Mouse (Mus musculus) brain, adult 2 months (tissue): ENCODE data around the gene Srek1ip1.
A peak's percentile ranks its signal among the peaks of the same experiment; 100 is the strongest.

Experiments used
- DNase-seq: peaks from one replicate; pipeline ENCODE4 v3.0.0; 2011; ENCODE audit warnings: low read depth, low spot score

The Srek1ip1 gene

DNA sequence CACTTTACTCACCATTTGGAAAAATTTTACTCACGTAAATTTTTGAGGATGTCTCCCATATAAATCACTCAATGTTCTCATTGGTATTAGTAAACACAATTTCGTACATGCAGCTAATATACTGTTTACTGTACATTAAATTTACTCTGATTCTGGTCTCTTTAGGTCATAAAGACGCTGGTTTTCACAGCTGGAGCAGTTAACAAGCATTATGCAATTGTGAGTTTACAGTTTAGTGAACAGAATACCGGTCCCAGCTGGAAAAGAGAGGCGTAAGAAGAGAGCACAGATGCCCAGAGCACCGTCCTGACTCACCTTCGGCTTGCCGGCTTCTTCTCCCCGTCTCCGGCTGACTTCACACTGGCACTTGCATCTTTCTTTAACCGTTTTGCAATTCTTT lies at the start of gene Srek1ip1:
TSS of gene Srek1ip1 (plus strand) at position 301 of the 400 bp plus-strand sequence.
- DNase-seq: no peak

DNA sequence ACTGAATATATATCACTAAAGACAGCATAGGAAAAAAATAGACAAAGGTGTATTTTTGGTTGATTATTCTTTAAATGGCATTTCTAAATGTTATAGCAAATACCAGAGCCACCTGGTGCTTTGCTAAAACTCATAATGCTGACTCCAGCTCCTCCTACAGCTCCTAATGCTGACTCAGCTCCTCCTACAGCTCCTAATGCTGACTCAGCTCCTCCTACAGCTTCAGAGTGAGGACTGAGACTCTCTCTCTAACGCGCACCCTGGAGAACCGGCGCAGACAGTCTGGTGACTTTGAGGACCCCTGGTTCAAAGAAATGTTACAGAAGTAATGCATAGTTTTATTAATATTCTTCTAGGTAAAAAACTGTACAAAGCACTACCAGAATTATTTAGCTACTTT lies 49.4 kb upstream of the Srek1ip1 start:
- DNase-seq: peak; percentile 72

DNA sequence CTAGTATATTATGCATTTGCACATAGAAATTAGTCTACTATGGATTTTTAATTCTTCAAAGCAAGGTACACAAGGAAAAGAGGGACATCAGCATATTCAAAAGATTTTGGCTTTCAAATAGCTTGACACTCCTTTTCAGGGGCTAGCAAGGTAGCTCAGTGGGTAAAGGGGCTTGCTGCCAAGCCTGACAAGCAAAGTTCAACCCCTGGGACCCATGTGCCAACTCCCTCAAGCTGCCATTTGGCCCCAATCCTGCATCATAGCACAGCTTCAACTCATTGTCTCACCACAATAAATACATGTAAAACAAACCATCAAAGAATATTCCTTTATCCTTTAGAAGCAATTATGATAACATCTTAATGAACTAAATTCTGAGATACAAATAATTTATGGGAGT lies 45.3 kb upstream of the Srek1ip1 start:
- peak; percentile 58 for DNase-seq

DNA sequence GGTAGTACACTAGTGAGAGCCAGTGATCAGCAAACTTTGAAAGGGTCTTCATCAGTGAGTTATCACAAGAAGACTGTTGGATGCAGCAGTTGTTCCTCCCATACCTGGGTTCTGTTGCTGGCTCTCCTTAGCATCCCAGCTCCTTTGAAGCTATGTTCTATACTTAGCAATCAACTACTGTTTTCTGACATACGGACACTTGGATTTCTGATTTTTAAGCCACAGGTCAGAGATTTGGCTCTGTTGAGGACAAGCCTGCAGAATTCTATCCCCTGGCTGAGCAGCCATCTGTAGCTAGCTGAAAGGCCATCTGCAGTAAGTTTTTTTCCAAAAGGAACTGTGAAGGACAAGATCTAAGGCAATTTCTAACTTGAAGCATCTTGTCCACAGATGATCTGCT lies 32.9 kb upstream of the Srek1ip1 start:
- peak; percentile 96 for DNase-seq

DNA sequence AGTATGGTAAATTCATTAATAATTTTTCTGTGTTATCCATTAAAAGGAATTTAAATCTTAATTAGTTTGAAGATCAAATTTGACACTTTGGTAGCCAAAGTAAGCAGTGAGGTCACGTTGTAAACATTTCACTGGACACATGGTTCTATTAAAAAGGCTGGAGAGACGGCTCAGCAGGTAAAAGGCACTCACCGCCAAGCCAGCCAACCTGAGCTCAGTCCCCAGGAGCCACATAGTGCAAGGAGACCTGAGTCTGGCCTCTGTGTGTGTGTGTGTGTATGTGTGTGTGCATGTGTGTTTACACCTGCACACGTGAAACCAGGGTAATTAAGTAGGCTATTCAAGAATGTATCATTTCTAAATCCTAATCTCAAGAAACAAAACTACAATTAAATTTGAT lies 29.9 kb upstream of the Srek1ip1 start:
- DNase-seq: peak; percentile 51

DNA sequence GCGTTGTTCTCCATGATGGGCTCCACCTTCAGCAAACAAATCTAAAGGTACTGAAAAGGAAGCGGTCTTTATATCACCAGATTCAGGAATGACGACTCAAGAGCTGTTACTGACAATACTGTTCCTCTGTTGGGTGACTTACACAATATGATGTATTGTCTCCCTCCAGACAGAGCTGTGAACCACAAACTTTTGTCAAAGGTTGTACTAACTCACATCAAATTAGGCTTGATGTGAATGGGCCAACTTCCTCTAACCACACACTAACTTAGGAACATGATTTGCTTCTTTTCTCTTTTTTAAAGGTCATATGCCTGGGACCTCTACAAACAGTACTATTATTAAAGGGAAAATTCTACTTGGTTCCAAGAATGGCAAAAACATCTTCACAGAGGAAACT lies 29.1 kb upstream of the Srek1ip1 start:
- DNase-seq: no peak

DNA sequence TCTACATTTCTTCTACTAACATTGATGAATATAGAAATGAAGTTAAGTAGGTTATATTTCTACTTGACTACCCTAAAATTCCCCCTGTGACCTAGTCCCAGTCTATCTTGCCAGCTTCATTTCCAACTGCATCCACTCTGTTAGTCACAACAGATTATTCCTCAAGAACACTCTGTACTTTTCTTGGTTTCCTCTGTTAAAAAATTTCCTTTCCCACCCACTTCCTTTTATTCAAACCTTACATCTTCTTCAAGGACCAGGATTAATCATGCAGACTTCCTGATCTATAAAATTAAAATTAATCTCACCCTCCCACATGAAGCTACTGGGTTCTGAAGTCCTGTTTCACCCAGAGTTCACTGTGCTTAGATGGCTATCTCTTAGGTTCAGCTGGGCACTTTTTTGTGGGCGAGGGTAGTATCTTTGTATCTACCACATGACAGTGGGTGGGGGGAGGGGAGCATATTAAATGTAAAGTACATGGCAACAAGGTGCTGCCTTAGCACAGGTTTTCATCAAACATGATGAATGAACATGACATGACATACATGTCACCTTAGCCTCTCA lies 13.1 kb upstream of the Srek1ip1 start:
- no peak for DNase-seq

DNA sequence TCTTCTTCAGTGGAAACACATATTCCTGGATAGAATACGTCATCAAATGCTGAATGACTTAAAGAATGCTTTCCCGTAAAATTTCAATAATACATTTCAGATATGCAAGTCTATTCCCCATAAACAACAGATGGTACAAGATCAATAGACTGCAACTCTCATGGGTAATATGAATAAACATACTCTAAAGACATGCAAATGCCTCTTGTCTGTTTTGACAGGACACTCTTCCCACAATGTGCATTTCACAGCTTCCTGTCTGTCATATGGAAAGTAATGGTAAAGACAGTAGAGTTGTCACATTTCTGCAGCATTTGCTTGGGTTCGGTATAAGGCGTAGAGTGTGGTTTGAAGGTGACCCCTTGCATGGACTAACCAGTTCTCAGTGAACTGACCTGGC lies 5.0 kb upstream of the Srek1ip1 start:
- DNase-seq: no peak

DNA sequence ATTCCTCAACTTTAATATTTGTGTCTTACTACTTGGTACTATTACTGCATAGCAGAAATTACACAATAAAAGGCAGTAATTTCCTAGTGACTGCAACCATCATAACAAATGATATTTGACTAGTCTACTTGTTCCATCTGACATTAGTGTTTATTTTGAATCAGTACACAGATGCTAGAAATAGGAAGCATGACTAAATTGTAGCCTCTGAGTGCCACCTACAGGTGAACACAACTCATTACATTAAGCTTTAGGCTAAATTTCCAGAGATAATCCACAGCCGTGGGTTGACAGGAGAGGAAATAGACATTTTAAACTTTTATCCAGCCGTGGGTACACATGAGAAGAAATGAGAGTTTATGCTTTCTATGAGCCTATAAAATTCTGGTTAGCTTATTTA lies 2.6 kb upstream of the Srek1ip1 start:
- peak; percentile 74 for DNase-seq

DNA sequence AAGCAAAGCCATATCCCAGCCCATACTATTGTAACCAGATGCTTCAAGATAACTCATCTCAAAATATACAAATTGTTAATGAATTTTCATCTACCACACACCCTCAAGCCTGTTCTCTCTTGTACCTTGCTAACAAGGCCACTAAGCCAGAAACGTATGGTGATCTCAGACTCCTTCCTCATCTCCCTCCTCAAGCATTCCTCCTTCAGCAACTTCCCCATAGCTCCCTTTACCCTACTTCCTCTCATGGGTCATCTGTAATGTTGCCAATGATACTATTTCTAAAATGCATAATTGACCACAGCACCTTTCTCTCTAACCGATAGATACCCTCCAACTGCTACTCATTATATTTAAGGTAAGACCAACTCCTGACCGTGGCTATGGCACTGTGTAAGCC lies 2.1 kb downstream of the Srek1ip1 start:
- DNase-seq: no peak

DNA sequence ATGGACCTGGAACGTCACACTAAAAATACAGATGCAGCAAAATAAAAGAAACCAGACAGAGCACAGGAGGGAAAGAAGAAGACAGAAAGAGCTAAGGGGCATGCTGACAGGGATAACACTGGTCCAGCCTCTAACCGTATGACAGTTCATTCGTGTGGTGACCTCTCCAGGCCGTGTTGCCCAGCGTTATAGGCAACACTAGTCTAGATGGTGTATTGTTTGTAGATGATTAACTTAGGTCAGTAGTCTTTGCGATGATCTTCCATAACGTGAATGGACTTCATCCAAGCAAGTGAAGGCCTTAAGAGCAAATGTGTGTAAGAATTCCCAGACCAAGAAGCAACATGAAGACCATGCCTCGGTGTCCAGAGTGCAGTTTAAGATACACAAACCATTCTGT lies 6.8 kb downstream of the Srek1ip1 start:
- no peak for DNase-seq

DNA sequence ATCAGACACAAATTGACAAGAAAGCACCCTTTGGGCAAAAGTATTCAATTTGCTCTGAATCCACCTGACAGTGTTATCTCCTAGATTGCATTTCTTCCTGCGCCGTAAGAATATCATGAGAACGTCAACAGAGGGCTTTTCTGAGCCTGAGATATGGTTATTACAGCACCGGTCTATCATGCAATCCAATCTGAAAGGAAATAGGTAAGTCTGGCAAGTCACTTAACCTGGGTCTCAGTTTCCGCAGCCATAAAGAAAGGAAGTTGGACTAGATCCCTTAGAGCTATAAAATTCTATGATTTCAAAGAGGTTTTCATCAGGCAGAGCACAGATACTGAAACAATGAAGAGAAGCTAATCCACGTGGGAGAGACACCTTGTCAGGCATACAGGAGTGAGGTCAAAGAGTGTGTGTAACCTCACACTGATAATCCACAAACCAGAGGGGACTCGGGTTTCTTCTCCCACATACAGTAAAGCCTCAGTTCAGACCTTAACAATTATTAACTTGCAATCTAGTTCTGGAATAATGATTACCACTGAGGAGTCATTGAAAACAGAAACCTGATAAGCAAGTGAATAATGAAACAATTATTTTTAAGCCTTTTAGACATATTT lies 7.4 kb downstream of the Srek1ip1 start:
- no peak for DNase-seq

DNA sequence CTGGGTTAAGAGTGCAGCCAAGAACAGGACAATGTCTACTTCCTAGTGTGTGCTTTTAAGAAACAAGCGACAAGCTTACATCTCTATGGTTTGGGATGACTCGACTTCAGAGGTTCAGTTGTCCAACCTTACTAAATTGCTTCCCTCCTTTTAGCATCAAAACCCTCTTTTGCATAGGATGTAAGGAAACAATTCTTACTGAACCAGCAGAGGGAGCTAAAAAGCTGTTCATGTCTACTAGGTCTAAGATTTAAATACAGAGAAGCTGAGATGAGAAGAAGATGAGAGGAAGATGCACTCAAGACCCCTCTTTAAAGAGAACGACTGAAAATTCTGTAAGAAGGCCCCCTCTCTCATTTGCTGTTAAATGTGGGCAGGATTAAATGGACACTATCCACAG lies 13.4 kb downstream of the Srek1ip1 start:
- DNase-seq: peak; percentile 79

DNA sequence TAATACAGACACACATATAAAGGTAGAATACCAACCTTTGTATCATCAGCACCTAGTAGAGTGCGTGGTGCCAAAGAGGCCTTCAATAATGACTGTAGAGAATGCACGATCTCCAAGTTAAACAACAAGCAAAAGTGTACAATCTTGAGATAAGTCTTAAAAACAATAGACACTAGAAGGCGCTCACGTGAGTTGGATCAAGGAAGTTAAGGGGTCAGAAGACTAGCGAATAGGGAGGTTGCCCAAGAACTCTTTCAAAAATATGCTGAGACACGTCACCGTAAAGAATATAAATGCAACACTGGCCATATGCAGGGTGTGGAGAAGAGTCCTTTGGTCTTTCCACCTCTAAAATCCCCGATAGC lies 24.0 kb downstream of the Srek1ip1 start:
- DNase-seq: peak; percentile 37

DNA sequence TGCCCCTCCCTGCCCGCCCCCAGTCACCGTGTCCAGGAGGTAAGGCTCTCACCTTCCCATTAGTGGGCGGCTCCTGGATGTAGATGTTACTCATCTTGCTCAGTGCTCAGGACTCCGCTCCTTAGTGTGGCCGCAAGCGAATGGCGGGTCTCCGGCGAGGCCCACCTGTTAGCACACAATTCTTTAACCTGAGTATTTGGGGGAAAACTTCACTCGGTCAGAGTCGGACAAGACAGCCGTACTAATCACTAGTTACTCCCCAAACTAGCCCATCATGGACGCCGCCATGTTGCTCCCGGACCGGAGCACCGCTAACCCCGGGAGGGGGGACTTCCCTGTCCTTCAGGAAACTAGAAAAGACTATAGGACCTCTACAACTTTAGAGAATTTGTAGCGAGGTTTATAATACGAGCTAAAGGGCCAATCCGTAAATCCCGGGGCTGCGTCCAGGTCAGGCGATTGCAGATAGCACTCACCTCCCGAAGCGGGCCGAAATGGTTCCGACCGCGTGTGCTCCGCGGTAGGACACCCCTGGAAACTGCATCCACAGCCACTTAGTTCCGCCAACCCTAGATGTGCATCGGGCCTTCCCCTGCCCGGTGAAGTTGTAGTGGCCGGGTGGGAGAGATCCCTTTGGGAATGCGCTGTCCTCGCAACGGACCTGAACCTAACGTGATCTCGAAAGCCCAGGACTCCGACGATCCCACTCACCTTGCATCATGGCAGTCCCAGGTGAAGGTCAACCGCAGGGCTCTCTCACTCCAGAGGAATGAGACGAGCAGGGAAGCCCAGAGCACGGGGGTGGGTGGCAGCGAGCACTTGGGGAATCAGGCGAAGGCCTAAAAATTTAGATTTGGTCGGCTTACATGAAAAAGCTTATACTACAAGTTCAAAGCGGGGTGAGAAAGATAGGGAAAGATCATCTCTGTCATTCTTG lies 24.6 kb downstream of the Srek1ip1 start, which contains the start of gene Cwc27:
TSS of gene Cwc27 (minus strand) at position 508 of the 937 bp plus-strand sequence.
- DNase-seq: peak; percentile 96

DNA sequence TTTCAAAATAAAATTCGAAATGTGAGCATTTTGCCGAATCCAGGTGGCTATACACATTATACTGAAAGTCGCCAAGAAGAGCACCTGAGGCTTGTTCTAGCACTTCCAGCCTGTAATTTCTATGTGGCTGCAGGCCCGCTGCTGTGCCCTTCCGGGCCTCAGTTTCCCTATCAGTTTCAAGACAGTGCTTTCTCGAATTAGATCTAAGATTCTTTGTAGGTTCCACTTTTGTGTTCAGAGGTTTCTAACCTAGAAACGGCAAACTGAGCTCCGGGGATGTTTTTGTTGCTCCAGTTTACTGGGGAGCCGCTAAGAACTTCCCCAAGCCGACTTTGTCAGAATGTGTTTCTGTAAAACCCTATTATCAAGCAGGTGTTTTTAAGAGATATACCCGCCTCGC lies 25.4 kb downstream of the Srek1ip1 start:
- DNase-seq: peak; percentile 3

DNA sequence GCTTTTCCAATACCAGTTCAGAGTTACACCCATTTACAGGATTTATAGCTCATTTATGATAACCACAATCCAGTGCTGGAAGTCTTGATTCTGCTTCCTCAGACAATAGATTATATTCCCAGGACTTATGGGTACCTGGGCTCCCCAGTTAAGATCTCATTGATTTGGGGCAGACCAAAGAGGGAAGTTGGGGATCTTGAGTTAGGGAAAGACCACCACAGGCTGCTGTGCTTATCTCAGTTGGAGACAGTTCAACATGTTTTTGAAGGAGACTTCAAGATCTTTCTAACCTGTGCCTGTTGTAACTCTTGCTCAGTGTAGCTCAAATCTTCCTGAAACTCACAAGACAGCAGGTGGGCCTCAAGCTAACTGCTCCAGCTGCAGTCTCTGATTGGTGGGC lies 28.9 kb downstream of the Srek1ip1 start:
- DNase-seq: no peak

DNA sequence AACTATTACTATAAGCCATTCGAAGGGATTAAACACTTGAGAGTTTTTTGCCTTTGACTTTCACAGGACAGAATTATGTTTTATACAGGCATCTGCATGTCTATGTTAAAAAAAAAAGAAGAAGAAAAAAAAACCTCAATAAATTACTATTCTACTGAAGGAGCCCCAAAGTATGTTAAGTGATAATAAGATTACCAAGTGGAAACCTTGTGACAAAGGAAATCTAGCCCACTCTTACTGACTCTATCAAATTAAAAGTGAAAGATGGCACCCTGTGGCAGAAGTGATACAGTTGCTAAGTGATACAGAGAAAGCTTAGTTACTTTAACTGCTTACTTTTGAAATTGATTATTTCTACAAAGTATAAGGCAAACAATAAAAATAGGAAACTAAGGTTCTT lies 29.6 kb downstream of the Srek1ip1 start:
- DNase-seq: no peak

DNA sequence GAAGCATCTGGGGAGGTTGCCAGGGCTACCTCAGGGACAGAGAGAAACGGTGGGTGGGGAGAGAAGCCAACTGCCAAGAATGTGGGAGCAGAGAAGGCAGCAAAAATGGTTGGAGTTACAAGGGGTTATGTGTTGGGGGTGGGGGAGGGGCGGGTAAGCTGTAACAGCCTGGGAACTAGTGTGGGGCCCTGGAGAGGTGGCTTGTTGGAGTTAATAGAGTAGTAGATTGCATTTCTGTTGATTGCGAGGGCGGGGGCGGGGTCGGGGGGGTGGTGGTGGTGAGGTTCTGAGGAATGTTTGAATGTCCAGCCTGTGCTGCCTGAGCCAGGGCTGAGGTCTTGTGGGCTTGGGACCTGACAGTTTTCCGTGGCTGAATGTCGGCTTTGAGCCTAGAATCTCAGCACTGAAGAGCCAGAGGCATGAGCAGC lies 30.1 kb downstream of the Srek1ip1 start:
- peak; percentile 52 for DNase-seq

DNA sequence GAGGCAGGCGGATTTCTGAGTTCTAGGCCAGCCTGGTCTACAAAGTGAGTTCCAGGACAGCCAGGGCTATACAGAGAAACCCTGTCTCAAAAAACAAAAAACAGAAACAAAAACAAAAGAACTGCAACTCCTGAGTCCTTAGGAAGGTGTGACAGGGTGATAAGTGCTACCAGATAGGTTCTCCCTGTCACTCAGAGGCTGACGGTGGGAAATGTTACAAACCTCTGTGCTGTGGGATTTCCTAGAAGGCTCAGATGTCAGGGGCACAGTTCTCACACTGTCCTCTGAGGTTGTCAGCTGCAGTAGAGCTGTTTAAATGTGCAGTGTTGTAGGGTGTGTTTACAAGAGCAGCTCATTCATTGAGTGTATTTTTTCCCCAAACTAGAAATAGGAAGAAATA lies 33.2 kb downstream of the Srek1ip1 start:
- DNase-seq: no peak

DNA sequence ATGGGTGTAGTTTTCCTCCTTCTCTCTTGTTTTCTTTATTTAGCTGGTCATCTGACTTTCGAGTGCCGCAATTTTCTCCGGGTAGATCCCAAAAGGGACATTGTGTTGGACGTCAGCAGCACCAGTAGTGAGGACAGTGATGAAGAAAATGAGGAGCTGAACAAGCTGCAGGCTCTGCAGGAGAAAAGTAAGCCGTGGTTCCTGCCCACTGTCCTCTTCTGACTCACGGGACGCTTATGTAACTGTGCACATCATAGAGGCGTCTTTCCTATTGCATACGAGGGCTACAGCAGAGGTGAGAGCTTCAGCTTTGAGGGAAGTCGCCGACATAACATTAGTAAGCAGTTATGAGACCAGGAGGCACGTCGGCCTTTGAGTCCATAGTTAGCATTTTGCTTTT lies 40.5 kb downstream of the Srek1ip1 start:
- DNase-seq: peak; percentile 68

DNA sequence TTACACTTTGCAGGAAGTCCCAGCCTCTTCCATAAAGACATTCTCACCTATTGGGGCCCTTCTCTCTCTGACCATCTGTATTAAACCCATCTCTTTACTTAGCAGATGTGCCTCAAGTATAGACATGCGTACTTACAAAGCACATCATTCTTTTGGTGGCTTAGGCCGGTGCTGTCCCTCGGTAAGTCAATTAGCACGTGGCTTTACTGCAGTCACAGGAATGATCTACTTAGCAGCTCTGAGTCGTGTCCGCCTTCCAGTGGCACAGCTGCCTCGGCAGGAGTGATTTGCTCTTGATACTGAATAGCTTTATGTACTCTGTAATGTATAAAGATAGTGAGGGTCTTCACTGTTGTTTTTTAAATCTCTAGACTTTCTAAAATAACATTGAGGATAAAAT lies 45.3 kb downstream of the Srek1ip1 start:
- DNase-seq: no peak

DNA sequence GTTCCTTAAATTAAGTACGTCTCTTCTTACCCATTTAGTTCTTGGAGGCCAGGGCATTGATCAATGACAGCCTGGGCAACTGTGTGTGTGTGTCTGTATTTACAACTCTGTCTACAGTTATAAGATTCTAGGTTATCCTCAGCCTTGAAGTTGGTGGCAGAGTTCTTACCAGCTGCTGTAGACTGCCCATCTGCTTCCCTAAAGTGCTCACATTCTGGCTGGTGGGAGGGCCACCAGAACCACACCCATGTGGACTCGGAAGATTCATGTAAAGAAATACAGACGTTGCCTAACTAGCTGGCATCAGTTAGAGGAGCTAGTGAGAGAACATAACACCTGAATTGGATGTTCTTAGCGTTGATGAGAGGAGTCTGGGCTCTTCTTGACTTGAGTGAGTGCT lies 49.7 kb downstream of the Srek1ip1 start:
- DNase-seq: peak; percentile 31
